ENCODE assay signal across 11 mouse cellular contexts in the genomic region with DNA sequence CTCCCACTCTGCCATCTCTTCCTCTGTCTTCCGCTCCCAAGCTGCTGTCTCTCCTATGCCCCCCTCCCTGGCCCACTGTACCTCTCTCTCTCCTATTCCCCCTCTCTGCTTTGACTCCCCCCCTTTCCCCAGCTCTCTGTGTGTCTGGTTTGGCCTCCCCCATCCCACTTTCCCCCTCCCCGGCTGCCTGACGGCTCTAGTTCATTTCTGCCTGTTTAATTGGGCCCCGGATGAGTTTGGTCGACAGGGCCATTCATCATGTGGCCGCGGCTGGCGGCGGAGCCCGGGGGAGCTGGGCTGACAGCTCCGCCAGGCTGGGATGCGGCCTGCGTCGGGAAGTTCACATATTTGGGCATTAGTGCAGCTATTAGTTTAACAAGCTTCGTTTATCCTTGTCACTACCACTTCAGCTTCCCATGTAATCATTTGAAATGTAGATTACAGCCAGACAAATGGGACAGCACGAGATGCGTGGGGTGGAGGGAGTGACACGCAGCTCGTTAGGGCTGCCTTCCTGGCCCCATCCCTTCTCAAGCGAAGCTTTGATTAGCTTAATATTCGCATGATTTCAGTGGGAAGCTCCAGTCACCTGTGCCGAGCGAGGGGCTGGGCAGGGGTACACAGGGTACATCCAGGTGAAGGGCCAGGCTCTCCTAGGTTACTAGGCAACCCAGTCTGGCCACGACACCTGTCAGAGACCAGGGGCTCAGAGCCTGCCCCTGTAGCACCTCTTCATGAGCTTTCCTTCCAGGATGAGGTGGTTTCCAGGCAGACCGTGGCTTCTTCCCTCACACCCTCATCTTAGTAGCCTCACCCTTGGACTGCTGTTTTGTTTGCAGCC.
DNase-seq lines count a peak whose midpoint lies in the region; ATAC-seq lines count a peak whose summit lies in the region.
"Had no signal": no experiment of that assay in that cellular context is flagged by ENCODE, and none has a peak within 500 bp of the region (broad histone marks: within the 10 kb centered on the region; RNA-seq: fewer than 3 reads in every experiment).

No protein-coding gene starts in this region.

- H3K4me2 ChIP-seq in midbrain, embryonic 11.5 days = no peak overlapping the region
- peak overlapping the region; percentile 33 for H3K4me2 ChIP-seq in forebrain, embryonic 13.5 days
- H3K4me2 ChIP-seq in limb, embryonic 12.5 days = no peak overlapping the region
- H3K4me2 ChIP-seq: embryonic facial prominence, embryonic 15.5 days had no signal

- DNase-seq in midbrain, embryonic 11.5 days (ENCODE audit: low spot score, missing footprints) = peak; percentile 84
- no peak for DNase-seq in midbrain, embryonic 10.5 days (ENCODE audit: low spot score)
- no peak for DNase-seq in gastrocnemius, postnatal 14 days
- no peak for DNase-seq in adrenal gland, postnatal 36 days
- no peak for DNase-seq in cerebellum, adult 8-10 months
- DNase-seq: heart, adult 2 months; thymus, postnatal 36 days had no signal

- intact Hi-C loops in gastrocnemius, postnatal 14 days (cut with DNase I; ENCODE audit: low total_unique reads) = no loop called here

- no peaks in the 10 kb centered on the region for H3K27me3 ChIP-seq in midbrain, embryonic 11.5 days (ENCODE audit: control insufficient read depth, insufficient read depth, low read length)
- peaks cover 31% of the 10 kb centered on the region; the same call in 1 of the 2 replicates for H3K27me3 ChIP-seq in midbrain, embryonic 10.5 days (ENCODE audit: low read depth, poor library complexity, severe bottlenecking)
- peaks cover 96% of the 10 kb centered on the region for H3K27me3 ChIP-seq in forebrain, embryonic 13.5 days
- H3K27me3 ChIP-seq in limb, embryonic 12.5 days = peaks cover 45% of the 10 kb centered on the region

- H3K4me1 ChIP-seq in midbrain, embryonic 11.5 days (ENCODE audit: control insufficient read depth, insufficient read depth, low read length) = no peaks in the 10 kb centered on the region; the same call in 1 of the 2 replicates
- H3K4me1 ChIP-seq in midbrain, embryonic 10.5 days = peaks cover 21% of the 10 kb centered on the region
- H3K4me1 ChIP-seq in forebrain, embryonic 13.5 days = peaks cover 12% of the 10 kb centered on the region
- H3K4me1 ChIP-seq in limb, embryonic 12.5 days (replicated peaks) = peaks cover 9% of the 10 kb centered on the region; the same call in 1 of the 2 replicates
- H3K4me1 ChIP-seq: embryonic facial prominence, embryonic 15.5 days had no signal

- ATAC-seq in midbrain, embryonic 11.5 days (ENCODE audit: low FRiP score) = peak; percentile 24; the same call in 1 of the 2 replicates
- ATAC-seq in forebrain, embryonic 13.5 days = peak; percentile 24; the same call in 1 of the 2 replicates
- ATAC-seq in limb, embryonic 12.5 days (ENCODE audit: insufficient number of reproducible peaks, insufficient read depth, low FRiP score, low TSS enrichment, low read depth) = no peak

- no peak overlapping the region for H3K27ac ChIP-seq in midbrain, embryonic 11.5 days (ENCODE audit: low read depth, low read length)
- no peak overlapping the region for H3K27ac ChIP-seq in midbrain, embryonic 10.5 days (replicated peaks)
- H3K27ac ChIP-seq in forebrain, embryonic 13.5 days = no peak overlapping the region
- H3K27ac ChIP-seq in limb, embryonic 12.5 days = no peak overlapping the region
- H3K27ac ChIP-seq: embryonic facial prominence, embryonic 15.5 days; heart, adult 2 months had no signal

- WGBS in midbrain, embryonic 11.5 days = 42% methylated on average over 25 of the region's 25 CpGs
- WGBS in midbrain, embryonic 10.5 days = 50% methylated on average over 25 of the region's 25 CpGs
- 17% methylated on average over 25 of the region's 25 CpGs for WGBS in forebrain, embryonic 13.5 days
- WGBS in limb, embryonic 12.5 days = 11% methylated on average over 25 of the region's 25 CpGs

- H3K9ac ChIP-seq in midbrain, embryonic 11.5 days (ENCODE audit: low read length) = no peak overlapping the region
- H3K9ac ChIP-seq in forebrain, embryonic 13.5 days = no peak overlapping the region
- no peak overlapping the region for H3K9ac ChIP-seq in limb, embryonic 12.5 days (replicated peaks)
- H3K9ac ChIP-seq: embryonic facial prominence, embryonic 15.5 days had no signal

- no peak overlapping the region for H3K4me3 ChIP-seq in midbrain, embryonic 11.5 days (ENCODE audit: low read depth, low read length)
- no peak overlapping the region for H3K4me3 ChIP-seq in midbrain, embryonic 10.5 days
- H3K4me3 ChIP-seq in forebrain, embryonic 13.5 days = no peak overlapping the region
- H3K4me3 ChIP-seq in limb, embryonic 12.5 days (replicated peaks) = 0 out of 2 replicates have a peak overlapping the region, but pooled peaks have one; percentile 4
- H3K4me3 ChIP-seq: embryonic facial prominence, embryonic 15.5 days; heart, adult 2 months had no signal

- no peaks in the 10 kb centered on the region for H3K36me3 ChIP-seq in midbrain, embryonic 11.5 days (ENCODE audit: control insufficient read depth, insufficient read depth, low read length)
- no peaks in the 10 kb centered on the region for H3K36me3 ChIP-seq in midbrain, embryonic 10.5 days
- H3K36me3 ChIP-seq in forebrain, embryonic 13.5 days (ENCODE audit: poor library complexity, severe bottlenecking) = no peaks in the 10 kb centered on the region
- no peaks in the 10 kb centered on the region for H3K36me3 ChIP-seq in limb, embryonic 12.5 days
- H3K36me3 ChIP-seq: embryonic facial prominence, embryonic 15.5 days; G1E had no signal

- H3K9me3 ChIP-seq in midbrain, embryonic 11.5 days (ENCODE audit: control insufficient read depth, low read length) = no peaks in the 10 kb centered on the region
- H3K9me3 ChIP-seq in midbrain, embryonic 10.5 days (replicated peaks) = no peaks in the 10 kb centered on the region
- H3K9me3 ChIP-seq in forebrain, embryonic 13.5 days (replicated peaks) = 0 out of 2 replicates have a peak, but pooled peaks cover 3% of the 10 kb centered on the region
- no peaks in the 10 kb centered on the region for H3K9me3 ChIP-seq in limb, embryonic 12.5 days
- H3K9me3 ChIP-seq: embryonic facial prominence, embryonic 15.5 days; G1E had no signal
